Mouse (Mus musculus) hindlimb bud, embryonic 11.5 days (tissue): Measurements from ENCODE around the gene Tap1.
"Not testable (repeated sequence)": the region's sequence is repeated elsewhere in the genome, so short reads cannot be mapped to it uniquely, and the experiment has no call there.

ENCODE experiments used
- DNase-seq: peaks from one replicate; pipeline ENCODE4 v3.0.0-alpha.2; 2012; ENCODE audit warnings: low read depth, low spot score; ENCODE audit errors: extremely low spot score

Tap1 gene

DNA sequence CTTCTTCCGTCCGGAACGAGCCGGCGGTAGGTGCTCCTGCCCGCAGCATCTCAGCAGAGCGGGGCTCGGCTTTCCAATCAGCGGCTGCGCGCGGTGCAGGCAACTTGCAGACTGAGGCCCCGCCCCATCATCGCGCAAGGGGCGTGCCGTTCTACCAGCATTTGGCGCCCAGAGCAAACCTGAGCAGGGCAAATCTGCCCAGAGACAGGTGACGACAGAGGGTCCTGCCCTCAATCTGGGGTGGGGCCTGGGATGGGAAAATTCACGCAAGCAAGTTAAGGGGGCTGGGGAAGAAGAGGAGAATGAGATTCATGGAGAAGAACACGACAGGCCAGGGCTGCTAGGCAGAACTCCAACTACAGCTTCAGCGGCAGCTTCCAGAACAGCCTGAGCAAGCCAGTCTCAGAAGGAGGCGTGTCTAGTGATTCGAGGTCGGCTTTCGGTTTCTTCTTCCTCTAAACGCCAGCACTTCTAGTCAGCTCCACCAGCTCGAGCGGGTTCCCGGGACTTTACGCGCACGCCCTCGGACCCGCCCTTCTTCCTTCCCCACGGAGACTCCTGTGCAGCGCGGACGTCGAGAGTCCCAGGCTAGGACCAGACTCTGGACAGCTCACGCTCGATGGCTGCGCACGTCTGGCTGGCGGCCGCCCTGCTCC lies at the start of gene Tap1, which contains the start of gene Psmb9:
Gene Tap1 (plus strand): TSS at position 293 of the 656 bp plus-strand sequence.
Gene Psmb9 (minus strand): TSS at position 504 of the 656 bp plus-strand sequence.
- DNase-seq, result peak; percentile 93

- no peak for DNase-seq
Observed at GRCm38 (mm10) chr17:34137601-34138000, 49.8 kb upstream of the Tap1 start.

DNA sequence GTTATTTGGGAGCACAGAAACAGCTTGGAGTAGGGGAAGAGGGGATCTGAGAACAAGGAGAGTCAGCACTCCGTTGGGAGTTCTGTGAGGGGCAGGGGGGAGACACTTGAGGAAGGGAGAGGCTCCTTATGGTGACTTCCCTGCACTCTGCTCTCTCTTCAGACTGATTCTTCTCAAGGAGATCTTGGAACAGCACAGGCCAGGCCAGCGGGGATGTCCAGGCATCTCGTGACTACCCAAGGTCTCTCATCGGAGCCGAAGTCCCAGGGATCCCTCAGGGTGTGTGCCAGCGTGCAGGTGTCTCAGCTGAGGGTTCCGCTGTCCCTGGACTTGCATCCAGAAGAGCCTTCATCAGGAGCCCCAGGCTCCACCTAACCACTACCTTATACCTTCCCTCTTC lies 48.7 kb upstream of the Tap1 start:
- DNase-seq, result no peak

DNA sequence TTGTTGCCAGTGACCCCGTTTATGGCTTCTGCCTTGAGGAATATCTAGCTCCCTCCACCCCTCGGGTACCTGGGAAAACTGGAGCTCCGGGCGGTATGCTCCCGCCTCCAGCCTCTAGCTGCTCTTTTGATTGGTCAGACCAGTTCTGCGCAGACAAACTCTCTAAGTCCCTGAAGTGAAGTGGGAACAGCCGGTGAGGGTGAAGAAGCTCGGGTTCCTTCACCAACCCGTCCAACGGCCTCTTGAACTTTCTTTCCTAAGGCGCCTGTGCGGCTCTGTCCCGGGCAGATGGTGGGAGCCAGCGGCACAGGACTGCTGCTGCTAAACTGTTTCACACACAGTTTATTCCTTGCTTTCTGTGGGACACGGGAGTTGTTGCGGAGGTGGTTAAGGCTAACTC lies 47.9 kb upstream of the Tap1 start:
- DNase-seq, result no peak

GRCm38 (mm10) chr17:34140240-34140639 lies 47.1 kb upstream of the Tap1 start:
- no peak for DNase-seq

DNA sequence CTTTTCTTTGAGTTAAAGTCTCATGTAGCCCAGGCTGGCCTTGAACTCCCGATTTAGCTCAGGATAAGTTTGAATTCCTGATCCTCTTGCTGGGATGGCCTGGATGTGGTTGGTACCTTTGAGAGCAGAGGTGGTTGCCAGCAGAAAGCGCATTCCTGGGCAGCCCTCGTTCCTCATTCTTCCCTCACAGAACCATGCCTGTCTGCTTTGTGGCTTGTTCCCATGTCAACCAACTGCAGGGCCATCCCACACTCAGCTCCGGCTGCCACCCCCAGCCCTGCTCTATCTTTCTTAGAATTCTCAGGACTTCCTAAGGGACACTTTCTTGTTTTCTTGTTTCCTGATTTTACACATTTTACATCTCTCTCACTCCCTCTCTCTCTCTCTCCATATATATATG lies 45.9 kb upstream of the Tap1 start:
- no peak for DNase-seq

- no peak for DNase-seq
Observed at GRCm38 (mm10) chr17:34142456-34143010, 44.8 kb upstream of the Tap1 start.

- no peak for DNase-seq
Observed at GRCm38 (mm10) chr17:34143033-34143432, 44.3 kb upstream of the Tap1 start, which contains the start of gene H2-DMb2. TSS of gene H2-DMb2 (plus strand) at chr17:34143307.

GRCm38 (mm10) chr17:34143461-34143860 lies 43.9 kb upstream of the Tap1 start:
- no peak for DNase-seq

DNA sequence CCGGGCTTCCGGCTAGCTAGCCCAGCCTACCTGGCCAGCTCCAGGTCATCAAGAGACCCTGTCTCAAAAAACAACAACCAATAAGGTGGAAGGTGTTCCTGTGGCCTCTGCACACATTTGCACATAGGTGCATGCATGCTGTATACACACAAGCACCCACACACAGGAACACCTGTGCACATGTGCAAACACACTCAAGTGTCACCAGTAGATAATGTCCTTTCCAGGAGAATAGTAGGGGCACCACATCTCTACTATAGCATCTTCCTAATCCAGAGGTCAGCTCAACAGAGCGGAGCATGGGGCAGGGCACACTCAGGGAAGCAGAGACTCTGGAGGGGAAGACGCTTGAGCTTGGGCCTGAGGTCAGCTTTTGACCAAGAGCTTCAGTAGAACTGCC lies 43.1 kb upstream of the Tap1 start:
- not testable (repeated sequence) for DNase-seq

GRCm38 (mm10) chr17:34144960-34145371 lies 42.4 kb upstream of the Tap1 start:
- DNase-seq, result no peak

- DNase-seq, result no peak
Observed at GRCm38 (mm10) chr17:34152923-34153322, 34.4 kb upstream of the Tap1 start, which contains the start of gene H2-DMb1. TSS of gene H2-DMb1 (plus strand) at chr17:34153072.

DNA sequence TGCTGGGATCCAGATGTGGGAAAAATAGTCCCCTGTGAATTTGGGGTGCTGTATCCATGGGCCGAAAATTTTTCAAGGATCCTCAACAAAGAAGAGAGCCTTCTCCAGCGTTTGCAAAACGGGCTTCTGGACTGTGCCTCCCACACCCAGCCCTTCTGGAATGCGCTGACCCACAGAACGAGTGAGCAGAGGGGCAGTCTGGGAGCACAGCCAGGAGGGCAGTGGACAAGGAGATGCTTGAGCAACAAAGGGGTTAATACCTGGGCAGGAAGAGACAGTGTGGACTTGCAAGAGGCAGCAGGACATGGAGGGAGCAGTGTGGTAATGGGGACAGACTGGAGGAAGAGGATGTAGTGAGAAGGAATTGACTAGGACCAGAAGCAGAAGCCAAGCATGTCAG lies 31.8 kb upstream of the Tap1 start:
- DNase-seq, result no peak

DNA sequence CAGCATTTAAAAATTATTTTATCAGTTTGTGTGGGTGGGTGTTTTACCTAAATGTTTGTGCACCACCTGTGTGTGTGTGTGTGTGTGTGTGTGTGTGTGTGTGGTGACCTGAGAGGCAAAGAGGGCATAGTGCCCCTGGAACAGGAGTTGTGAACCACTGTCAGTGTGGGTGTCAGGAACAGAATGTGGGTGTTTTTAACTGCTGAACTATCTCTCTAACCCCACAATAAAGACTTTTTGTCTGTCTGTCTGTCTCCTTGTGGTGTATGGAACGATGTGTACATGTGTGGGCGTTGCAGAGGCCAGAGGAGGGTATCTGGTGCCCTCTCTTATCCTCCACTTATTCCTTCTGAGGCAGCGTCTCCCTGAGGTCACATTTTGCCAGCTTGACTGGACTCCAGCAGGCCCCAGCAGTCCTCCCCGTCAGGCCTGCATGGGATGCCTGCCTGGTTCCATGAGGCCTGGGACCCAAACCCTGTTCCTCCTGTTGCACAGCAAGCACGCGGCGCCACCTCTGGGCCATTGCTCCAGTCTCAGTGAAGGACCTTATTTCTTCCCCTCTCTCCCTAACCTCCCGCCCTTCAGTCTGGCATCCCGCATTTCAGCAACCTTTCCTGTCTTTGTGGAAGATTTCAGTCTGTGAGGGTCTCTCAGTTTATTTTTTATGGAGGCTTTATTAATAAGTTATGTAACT lies 23.0 kb upstream of the Tap1 start:
- DNase-seq, result no peak

- DNase-seq, result no peak
Observed at GRCm38 (mm10) chr17:34165033-34165730, 22.2 kb upstream of the Tap1 start.

GRCm38 (mm10) chr17:34169279-34169678 lies 18.1 kb upstream of the Tap1 start:
- no peak for DNase-seq

- no peak for DNase-seq
Observed at GRCm38 (mm10) chr17:34170487-34170876, 16.9 kb upstream of the Tap1 start.

GRCm38 (mm10) chr17:34170877-34171498 lies 16.4 kb upstream of the Tap1 start:
- DNase-seq, result peak; percentile 44

- no peak for DNase-seq
Observed at GRCm38 (mm10) chr17:34172528-34172927, 14.8 kb upstream of the Tap1 start.

GRCm38 (mm10) chr17:34174075-34174474 lies 13.3 kb upstream of the Tap1 start:
- DNase-seq, result no peak

DNA sequence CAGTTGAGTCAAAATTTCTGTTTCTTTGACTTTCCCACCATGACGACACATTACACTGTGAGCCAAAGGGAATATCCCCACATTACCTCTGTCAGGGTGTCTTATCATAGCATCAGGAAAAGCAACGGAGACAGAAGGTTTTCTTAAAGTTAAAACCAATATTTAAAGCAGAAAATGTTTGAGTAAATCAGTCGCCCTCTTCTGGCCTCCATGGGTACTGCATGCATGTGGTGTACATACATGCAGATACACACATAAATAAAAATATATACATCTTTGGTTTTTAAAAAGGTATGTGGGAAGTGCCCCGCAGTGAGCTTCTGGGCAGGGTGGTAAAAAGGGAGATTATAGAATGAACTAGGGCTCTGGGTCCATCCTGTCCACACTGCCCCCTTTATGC lies 10.2 kb upstream of the Tap1 start:
- DNase-seq, result no peak
